Mouse (Mus musculus) c-Kit-negative CD71-positive TER-119-positive erythroid progenitor cells, embryonic 14.5 days (primary cell): Measurements from ENCODE around the gene Tnfrsf14.

Source experiments
- DNase-seq: peaks from one replicate; pipeline ENCODE4 v3.0.0-alpha.2; 2013; ENCODE audit warnings: low read depth, low spot score

Tnfrsf14 gene

GRCm38 (mm10) chr4:154928395-154929087 lies at the start of gene Tnfrsf14:
Gene Tnfrsf14 (minus strand): TSS chr4:154928563.
- peak; percentile 75 for DNase-seq

GRCm38 (mm10) chr4:154974163-154974611 lies 45.8 kb upstream of the Tnfrsf14 start:
- DNase-seq: no peak

- DNase-seq: no peak
Measured at GRCm38 (mm10) chr4:154972546-154972945, 44.2 kb upstream of the Tnfrsf14 start.

- no peak for DNase-seq
Measured at GRCm38 (mm10) chr4:154967173-154967572, 38.8 kb upstream of the Tnfrsf14 start.

GRCm38 (mm10) chr4:154965856-154966255 lies 37.5 kb upstream of the Tnfrsf14 start:
- DNase-seq: no peak

- DNase-seq: peak; percentile 60
Measured at GRCm38 (mm10) chr4:154964581-154965235, 36.3 kb upstream of the Tnfrsf14 start.

- DNase-seq: peak; percentile 76
Measured at GRCm38 (mm10) chr4:154963901-154964580, 35.7 kb upstream of the Tnfrsf14 start, which contains the start of gene Pank4. Gene Pank4 (plus strand): TSS chr4:154964123.

- DNase-seq: no peak
Measured at GRCm38 (mm10) chr4:154963190-154963836, 35.0 kb upstream of the Tnfrsf14 start.

- DNase-seq: no peak
Measured at GRCm38 (mm10) chr4:154962683-154963082, 34.3 kb upstream of the Tnfrsf14 start.

GRCm38 (mm10) chr4:154961911-154962310 lies 33.5 kb upstream of the Tnfrsf14 start:
- DNase-seq: no peak

- DNase-seq: no peak
Measured at GRCm38 (mm10) chr4:154961226-154961738, 32.9 kb upstream of the Tnfrsf14 start.

- DNase-seq: no peak
Measured at GRCm38 (mm10) chr4:154960690-154961225, 32.4 kb upstream of the Tnfrsf14 start, which contains the start of gene Hes5. Gene Hes5 (plus strand): TSS chr4:154960923.

GRCm38 (mm10) chr4:154960021-154960689 lies 31.8 kb upstream of the Tnfrsf14 start:
- no peak for DNase-seq

GRCm38 (mm10) chr4:154958621-154959020 lies 30.3 kb upstream of the Tnfrsf14 start:
- no peak for DNase-seq

GRCm38 (mm10) chr4:154958171-154958570 lies 29.8 kb upstream of the Tnfrsf14 start:
- no peak for DNase-seq

- no peak for DNase-seq
Measured at GRCm38 (mm10) chr4:154957289-154957993, 29.1 kb upstream of the Tnfrsf14 start.

- no peak for DNase-seq
Measured at GRCm38 (mm10) chr4:154956604-154957003, 28.2 kb upstream of the Tnfrsf14 start.

GRCm38 (mm10) chr4:154952461-154953241 lies 24.3 kb upstream of the Tnfrsf14 start:
- DNase-seq: no peak

GRCm38 (mm10) chr4:154949589-154949982 lies 21.2 kb upstream of the Tnfrsf14 start:
- DNase-seq: no peak
